Mouse (Mus musculus) thymus, postnatal 0 days (tissue): ENCODE data around the gene Ak8. TPM values are rescaled to one million over a fixed set of nuclear protein-coding genes. Genes with fewer than 3 reads are reported as not detected.

Experiments
- microRNA-seq: library from miRNA; unstranded; fragments of <30 nt; microRNA quantifications from one replicate; pipeline ENCODE4, GENCODE M21; 2016; ENCODE audit warnings: borderline number of aligned reads
- polyA plus RNA-seq: library from polyadenylated mRNA; unstranded; fragments of >200 nt; fragmentation: Nextera tagmentation; extraction: Ambion mirVana; gene quantifications from 2 replicates; pipeline ENCODE4 v1.2.1, GENCODE M21; 2015

Gene Ak8
- polyA plus RNA-seq, 1 experiment from 2014 or later = 1.0 TPM

Small RNAs within 50 kb of the gene (microRNA-seq; reads per million reads assigned to microRNA genes)
- 2.5 reads per million for gene Mir3088

Other genes with a start within 250 kb of the Ak8 start
- gene 1700007K13Rik, start 233.8 kb upstream of the Ak8 start, polyA plus RNA-seq = 0.57 and 1.3 TPM in 2 replicates
- 34.4 and 39.5 TPM in 2 replicates for gene Mrps2, start 232.1 kb upstream of the Ak8 start, polyA plus RNA-seq
- 0.35 and 0.88 TPM in 2 replicates for gene Gbgt1, start 203.3 kb upstream of the Ak8 start, polyA plus RNA-seq
- 2.6 and 3.6 TPM in 2 replicates for gene Gm10134, start 194.1 kb upstream of the Ak8 start, polyA plus RNA-seq
- 13.3 and 15.7 TPM in 2 replicates for gene Ralgds, start 187.0 kb upstream of the Ak8 start, polyA plus RNA-seq
- gene Cel, start 136.8 kb upstream of the Ak8 start, polyA plus RNA-seq = 0.44 and 0.50 TPM in 2 replicates
- gene Gtf3c5, start 116.4 kb upstream of the Ak8 start, polyA plus RNA-seq = 18.8 and 20.7 TPM in 2 replicates
- 1.1 and 1.8 TPM in 2 replicates for gene Gfi1b, start 78.2 kb upstream of the Ak8 start, polyA plus RNA-seq
- 8.0 and 10.8 TPM in 2 replicates for gene Tsc1, start 58.9 kb upstream of the Ak8 start, polyA plus RNA-seq
- 1.9 and 3.2 TPM in 2 replicates for gene Spaca9, start 437 bp upstream of the Ak8 start, polyA plus RNA-seq
- 7.0 and 7.8 TPM in 2 replicates for gene Gtf3c4, start 140.2 kb downstream of the Ak8 start, polyA plus RNA-seq
- gene Ddx31, start 140.2 kb downstream of the Ak8 start, polyA plus RNA-seq = 15.7 and 17.5 TPM in 2 replicates
- not detected in 2 replicates for gene Barhl1, start 216.5 kb downstream of the Ak8 start, polyA plus RNA-seq